Mouse (Mus musculus) midbrain, postnatal 0 days (tissue): Measurements from ENCODE around the gene Zfyve1. TPM values are rescaled to one million over a fixed set of nuclear protein-coding genes. Genes with fewer than 3 reads are reported as not detected.

ENCODE experiments used
- ATAC-seq: fragments of 200-750 bp; cut with Nextera tagmentation; 2 replicates; pipeline ENCODE4 v1.8.0; 2017; ENCODE audit warnings: moderate number of reproducible peaks, mild to moderate bottlenecking, moderate TSS enrichment, moderate library complexity; ENCODE audit not compliant: low FRiP score
- DNase-seq: peaks from one replicate; pipeline ENCODE4 v3.0.0-alpha.2; 2015; ENCODE audit warnings: low spot score
- H3K27ac ChIP-seq: fragments of 300-500 bp; sonication (generic); 2 replicates; pipeline ENCODE4 v1.5.1; 2014; ENCODE audit warnings: low read depth, mild to moderate bottlenecking, low read length, mixed read lengths
- H3K27me3 ChIP-seq: fragments of 300-500 bp; sonication (generic); 2 replicates; pipeline ENCODE4 v1.6.1; 2014; ENCODE audit warnings: low read length, control low read depth, mixed read lengths; ENCODE audit not compliant: insufficient read depth
- H3K36me3 ChIP-seq: fragments of 300-500 bp; sonication (generic); 2 replicates; pipeline ENCODE4 v1.6.1; 2014; ENCODE audit warnings: low read length, control low read depth, mixed read lengths; ENCODE audit not compliant: insufficient read depth
- H3K4me1 ChIP-seq: fragments of 300-500 bp; sonication (generic); 2 replicates; pipeline ENCODE4 v1.6.1; 2014; ENCODE audit warnings: mild to moderate bottlenecking, control low read depth, antibody characterized with exemption, low read length, mixed read lengths; ENCODE audit not compliant: insufficient read depth
- H3K4me2 ChIP-seq: fragments of 300-500 bp; sonication (generic); 2 replicates; pipeline ENCODE4 v1.6.1; 2014; ENCODE audit warnings: low read depth, mild to moderate bottlenecking, low read length, mixed read lengths; ENCODE audit not compliant: poor library complexity, severe bottlenecking
- H3K4me3 ChIP-seq: fragments of 300-500 bp; sonication (generic); 2 replicates; pipeline ENCODE4 v1.5.1; 2014; ENCODE audit warnings: low read depth, mild to moderate bottlenecking, low read length, moderate library complexity
- H3K9ac ChIP-seq: fragments of 300-500 bp; sonication (generic); replicated peaks from 2 replicates; pipeline ENCODE4 v1.6.1; 2014; ENCODE audit warnings: mild to moderate bottlenecking, low read length, moderate library complexity, mixed read lengths; ENCODE audit not compliant: poor library complexity, severe bottlenecking
- H3K9me3 ChIP-seq: fragments of 300-500 bp; sonication (generic); 2 replicates; pipeline ENCODE4 v1.6.1; 2016; ENCODE audit warnings: low read length, control low read depth
- CTCF ChIP-seq: IDR thresholded peaks from 2 replicates; pipeline ENCODE4 v1.5.1; 2016; ENCODE audit warnings: antibody characterized with exemption, mild to moderate bottlenecking
- WGBS: fragments of 180-500 bp; shearing (Covaris S2); extraction: QIAGEN DNeasy Blood & Tissue Kit; methylation state at CpG from one replicate; pipeline ENCODE4 v1.1.7; 2014; 5-methylcytosine and 5-hydroxymethylcytosine counted together
- polyA plus RNA-seq: library from polyadenylated mRNA; unstranded; fragments of >200 nt; fragmentation: Nextera tagmentation; extraction: Ambion mirVana; gene quantifications from 2 replicates; pipeline ENCODE4 v1.2.1, GENCODE M21; 2015
- total RNA-seq: library from RNA; depleted of rRNA; stranded (reverse); fragments of >200 nt; gene quantifications from 2 replicates; pipeline ENCODE4 v1.2.3, GENCODE M21; 2014; rRNA removed

Zfyve1 gene
- total and polyA plus RNA-seq, 2 experiments from 2014 or later = 12.9 to 35.7 TPM

DNA sequence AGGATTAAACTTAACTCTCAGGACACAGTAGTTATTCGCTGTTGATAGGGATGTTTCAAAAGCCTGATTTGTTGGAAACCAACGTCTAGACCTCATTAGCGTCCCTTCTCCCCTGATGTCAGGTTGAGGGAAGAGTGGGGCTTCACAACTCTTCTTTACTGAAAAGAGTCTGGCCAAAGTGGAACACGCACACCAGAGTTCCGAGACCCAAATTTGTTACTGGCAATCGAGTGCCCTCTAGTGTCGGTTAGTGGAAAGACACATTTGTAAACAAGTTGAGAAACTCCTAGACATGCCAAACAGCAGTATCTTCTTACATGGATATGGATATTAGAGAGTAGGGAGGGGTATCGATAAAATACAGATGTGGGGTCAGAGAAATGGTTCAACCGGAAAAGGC lies 94.8 kb downstream of the Zfyve1 start:
- TF ChIP-seq CTCF = peak; percentile 95
- Histone ChIP-seq H3K9me3 (no peaks in the 10 kb centered on the region), H3K36me3 (no peaks in the 10 kb centered on the region), H3K9ac (no peak overlapping the region), H3K27ac (no peak overlapping the region), H3K4me2 (no peak overlapping the region), H3K27me3 (no peaks in the 10 kb centered on the region), H3K4me3 (no peak overlapping the region), H3K4me1 (no peaks in the 10 kb centered on the region)
- 5% methylated on average over 9 of the region's 9 CpGs for WGBS
- ATAC-seq (no peak), DNase-seq (peak; percentile 88)

DNA sequence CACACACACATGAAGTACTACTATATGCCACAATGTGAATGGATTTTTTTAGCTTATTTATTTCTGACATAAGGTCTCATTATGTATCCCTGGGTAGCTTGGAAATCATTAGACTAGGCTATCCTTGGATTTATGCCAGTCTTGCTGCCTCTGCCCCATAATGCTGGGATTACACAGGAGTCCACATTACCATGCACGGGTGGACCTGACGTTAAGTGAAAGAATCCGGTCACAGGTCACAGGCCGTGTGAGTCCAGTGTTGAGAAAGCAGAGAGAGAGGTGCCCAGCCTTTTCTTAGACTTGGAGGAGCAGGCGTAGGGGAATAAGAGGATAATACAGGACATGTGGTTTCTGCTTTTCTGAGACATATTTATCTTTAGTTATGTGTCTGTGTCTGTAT lies 97.8 kb downstream of the Zfyve1 start:
- Histone ChIP-seq H3K27me3 (no peaks in the 10 kb centered on the region), H3K27ac (no peak overlapping the region), H3K9me3 (no peaks in the 10 kb centered on the region), H3K4me1 (no peaks in the 10 kb centered on the region), H3K4me3 (no peak overlapping the region), H3K9ac (no peak overlapping the region), H3K36me3 (no peaks in the 10 kb centered on the region), H3K4me2 (no peak overlapping the region)
- DNase-seq = no peak
- WGBS = 56% methylated on average over 5 of the region's 5 CpGs
- no peak for TF ChIP-seq CTCF
- ATAC-seq = no peak

DNA sequence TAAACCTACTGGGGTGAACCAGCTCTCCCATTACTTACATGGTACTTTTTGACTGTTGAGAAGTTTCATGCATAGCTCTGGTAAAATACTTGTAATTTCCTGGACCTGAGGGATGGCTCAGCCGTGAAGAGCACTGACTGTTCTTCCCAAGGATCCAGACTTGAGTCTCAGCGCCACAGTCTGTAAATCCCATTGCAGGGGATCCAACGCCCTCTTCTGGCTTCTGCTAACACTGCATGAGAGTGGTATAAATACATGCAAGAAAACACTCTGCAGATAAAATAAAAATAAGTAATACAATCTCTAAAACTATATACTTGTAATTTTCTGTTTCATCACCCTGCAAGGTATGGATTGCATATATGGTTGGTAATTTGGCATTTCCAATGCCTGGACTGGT lies 99.1 kb downstream of the Zfyve1 start:
- Histone ChIP-seq H3K9me3 (no peaks in the 10 kb centered on the region), H3K36me3 (no peaks in the 10 kb centered on the region), H3K9ac (no peak overlapping the region), H3K27me3 (no peaks in the 10 kb centered on the region), H3K4me1 (no peaks in the 10 kb centered on the region), H3K4me3 (no peak overlapping the region), H3K4me2 (no peak overlapping the region), H3K27ac (no peak overlapping the region)
- 85% methylated on average over 3 of the region's 3 CpGs for WGBS
- DNase-seq (no peak), ATAC-seq (no peak)
- TF ChIP-seq CTCF = peak; percentile 19; the same call in 1 of the 2 replicates

DNA sequence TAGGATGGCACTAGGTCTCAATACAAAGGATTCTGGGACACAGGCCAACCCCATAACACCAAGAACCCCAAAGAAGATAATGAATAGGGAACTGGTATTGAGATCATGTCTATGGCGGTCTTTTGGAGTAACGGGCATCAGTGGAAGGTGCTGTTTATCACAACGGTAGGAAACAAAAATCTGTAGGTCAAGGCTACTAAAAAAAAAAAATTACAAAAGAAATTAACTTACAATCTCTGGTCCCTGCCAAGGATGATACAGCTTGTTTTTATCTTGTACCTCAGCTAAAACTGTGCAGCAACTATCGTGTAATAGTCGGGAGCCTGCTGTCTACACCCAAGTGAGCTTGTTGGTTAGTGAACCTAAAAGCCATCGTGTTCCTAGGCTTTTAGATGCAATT lies 100.3 kb downstream of the Zfyve1 start:
- Histone ChIP-seq H3K36me3 (no peaks in the 10 kb centered on the region), H3K4me1 (no peaks in the 10 kb centered on the region), H3K27ac (no peak overlapping the region), H3K9ac (no peak overlapping the region), H3K4me3 (no peak overlapping the region), H3K9me3 (no peaks in the 10 kb centered on the region), H3K4me2 (no peak overlapping the region), H3K27me3 (no peaks in the 10 kb centered on the region)
- ATAC-seq (no peak), DNase-seq (no peak)
- 84% methylated on average over 6 of the region's 6 CpGs for WGBS
- no peak for TF ChIP-seq CTCF

Other genes starting within 250 kb of the Zfyve1 start
- gene Dpf3, start 109.5 kb downstream of the Zfyve1 start, total RNA-seq = 31.7 and 35.9 TPM in 2 replicates
- 10.3 and 14.3 TPM in 2 replicates for gene Dpf3, start 109.5 kb downstream of the Zfyve1 start, polyA plus RNA-seq
- gene Dcaf4, start 76.8 kb downstream of the Zfyve1 start, total RNA-seq = 38.4 and 48.7 TPM in 2 replicates
- gene Dcaf4, start 76.8 kb downstream of the Zfyve1 start, polyA plus RNA-seq = 40.8 and 41.9 TPM in 2 replicates
- 68.2 and 166 TPM in 2 replicates for gene Rbm25, start 34.0 kb upstream of the Zfyve1 start, total RNA-seq
- gene Rbm25, start 34.0 kb upstream of the Zfyve1 start, polyA plus RNA-seq = 206 and 231 TPM in 2 replicates
- 64.6 and 68.5 TPM in 2 replicates for gene Psen1, start 90.9 kb upstream of the Zfyve1 start, total RNA-seq
- gene Psen1, start 90.9 kb upstream of the Zfyve1 start, polyA plus RNA-seq = 57.1 and 58.2 TPM in 2 replicates
- gene Papln, start 166.4 kb upstream of the Zfyve1 start, total RNA-seq = 2.4 and 2.7 TPM in 2 replicates
- 0.33 and 0.37 TPM in 2 replicates for gene Papln, start 166.4 kb upstream of the Zfyve1 start, polyA plus RNA-seq